Mouse (Mus musculus) monocyte, adult 2 months (primary cell): ENCODE data around the gene 9430097D07Rik.

ENCODE experiments used
- DNase-seq, 2 experiments: peaks; one replicate each; pipeline ENCODE4 v3.0.0; 2022; ENCODE audit warnings: low spot score in 2 of 2, low read depth in 1 of 2

Gene 9430097D07Rik

GRCm38 (mm10) chr2:32597699-32598098 lies 22.2 kb upstream of the 9430097D07Rik start:
- DNase-seq, result no peak

- no peak for DNase-seq
Observed at GRCm38 (mm10) chr2:32597248-32597647, 21.8 kb upstream of the 9430097D07Rik start.

GRCm38 (mm10) chr2:32596725-32597124 lies 21.2 kb upstream of the 9430097D07Rik start:
- DNase-seq, result no peak

GRCm38 (mm10) chr2:32591249-32591648 lies 15.8 kb upstream of the 9430097D07Rik start:
- no peak for DNase-seq

GRCm38 (mm10) chr2:32590224-32590623 lies 14.7 kb upstream of the 9430097D07Rik start:
- DNase-seq, result no peak

- DNase-seq, result no peak
Observed at GRCm38 (mm10) chr2:32589213-32589795, 13.8 kb upstream of the 9430097D07Rik start.

GRCm38 (mm10) chr2:32587731-32588321 lies 12.3 kb upstream of the 9430097D07Rik start:
- peak in 1 of 2 experiments; percentile 48 for DNase-seq

GRCm38 (mm10) chr2:32586871-32587351 lies 11.4 kb upstream of the 9430097D07Rik start, which contains the start of gene St6galnac4:
St6galnac4 (plus strand) TSS chr2:32587095.
- peak; percentile 64 to 84 for DNase-seq

- no peak for DNase-seq
Observed at GRCm38 (mm10) chr2:32585149-32585714, 9.7 kb upstream of the 9430097D07Rik start.

GRCm38 (mm10) chr2:32582830-32583799 lies 7.6 kb upstream of the 9430097D07Rik start:
- peak in 1 of 2 experiments; percentile 68 for DNase-seq

- DNase-seq, result no peak
Observed at GRCm38 (mm10) chr2:32581450-32582095, 6.1 kb upstream of the 9430097D07Rik start.

GRCm38 (mm10) chr2:32578146-32579046 lies 2.9 kb upstream of the 9430097D07Rik start:
- DNase-seq, result no peak

- no peak for DNase-seq
Observed at GRCm38 (mm10) chr2:32576532-32576931, 1.0 kb upstream of the 9430097D07Rik start.

GRCm38 (mm10) chr2:32574901-32575585 lies 441 bp downstream of the 9430097D07Rik start:
- DNase-seq, result peak in 1 of 2 experiments; percentile 24

- no peak for DNase-seq
Observed at GRCm38 (mm10) chr2:32574497-32574896, 987 bp downstream of the 9430097D07Rik start, which contains the start of gene Pip5kl1. Pip5kl1 (plus strand) TSS chr2:32574797.

- DNase-seq, result no peak
Observed at GRCm38 (mm10) chr2:32572196-32572595, 3.3 kb downstream of the 9430097D07Rik start.

- peak; percentile 75 to 80 for DNase-seq
Observed at GRCm38 (mm10) chr2:32570698-32571494, 4.6 kb downstream of the 9430097D07Rik start, which contains the start of gene Dpm2. Dpm2 (plus strand) TSS chr2:32570858.

- no peak for DNase-seq
Observed at GRCm38 (mm10) chr2:32568941-32569340, 6.5 kb downstream of the 9430097D07Rik start.
